Mouse (Mus musculus) heart, adult 2 months (tissue): ENCODE measurements around the gene Prn. TPM values are rescaled to one million over a fixed set of nuclear protein-coding genes. Genes with fewer than 3 reads are reported as not detected.

Source experiments
- DNase-seq, 2 experiments: peaks; one replicate each; pipeline ENCODE4 v3.0.0; 2021
- H3K27ac ChIP-seq: fragments of 200-600 bp; 2 replicates; pipeline ENCODE4 v1.8.1; 2022
- H3K27me3 ChIP-seq: fragments of 200-500 bp; 2 replicates; pipeline ENCODE4 v1.6.1; 2012; ENCODE audit warnings: mild to moderate bottlenecking, low read length, inconsistent platforms, mixed read lengths; ENCODE audit not compliant: control insufficient read depth, insufficient read depth
- H3K36me3 ChIP-seq: fragments of 200-500 bp; 2 replicates; pipeline ENCODE4 v1.6.1; 2012; ENCODE audit warnings: low read length, inconsistent platforms; ENCODE audit not compliant: control insufficient read depth, insufficient read depth
- H3K4me1 ChIP-seq: fragments of 200-500 bp; 2 replicates; pipeline ENCODE4 v1.6.1; 2011; ENCODE audit warnings: low read length; ENCODE audit not compliant: control insufficient read depth, insufficient read depth
- H3K4me3 ChIP-seq: fragments of 200-600 bp; 2 replicates; pipeline ENCODE4 v1.8.1; 2022
- H3K79me2 ChIP-seq: fragments of 200-500 bp; replicated peaks from 2 replicates; pipeline ENCODE4 v1.6.1; 2012; ENCODE audit warnings: mild to moderate bottlenecking, inconsistent platforms, low read length, moderate library complexity, mixed read lengths; ENCODE audit not compliant: control insufficient read depth, insufficient read depth
- H3K9ac ChIP-seq: fragments of 200-500 bp; 2 replicates; pipeline ENCODE4 v1.6.1; 2012; ENCODE audit warnings: low read depth, mild to moderate bottlenecking, control low read depth, inconsistent platforms, low read length, mixed read lengths
- CTCF ChIP-seq: fragments of 200-600 bp; IDR thresholded peaks from 2 replicates; pipeline ENCODE4 v1.8.1; 2022; ENCODE audit warnings: antibody characterized with exemption, mild to moderate bottlenecking, moderate library complexity
- EP300 ChIP-seq: fragments of 200-500 bp; IDR thresholded peaks from 2 replicates; pipeline ENCODE4 v1.6.1; 2011; ENCODE audit warnings: low read depth, low read length, control low read depth; ENCODE audit not compliant: insufficient read depth
- POLR2A ChIP-seq: fragments of 200-500 bp; IDR thresholded peaks from 2 replicates; pipeline ENCODE4 v1.6.1; 2011; ENCODE audit warnings: mild to moderate bottlenecking, low read depth, low read length, control low read depth; ENCODE audit not compliant: insufficient read depth
- WGBS: fragments of 180-500 bp; shearing (Covaris S2); methylation state at CpG from one replicate; pipeline ENCODE4 v1.1.7; 2018; 5-methylcytosine and 5-hydroxymethylcytosine counted together
- intact Hi-C: fragments of 180-260 bp; cut with DNase I; formaldehyde crosslinking; loops from one replicate; pipeline ENCODE4 v1.15.1; 2025
- polyA plus RNA-seq: library from polyadenylated mRNA; depleted of rRNA; stranded (reverse); fragments of >200 nt; gene quantifications from 2 replicates; pipeline ENCODE4 v1.2.3, GENCODE M21; 2012
- total RNA-seq, 2 experiments: library from RNA; stranded (reverse); gene quantifications; 2 replicates each; pipeline ENCODE4 v1.2.3; 2021

Prn gene
- total and polyA plus RNA-seq, 3 experiments: 0.23 TPM; not detected in 2

DNA sequence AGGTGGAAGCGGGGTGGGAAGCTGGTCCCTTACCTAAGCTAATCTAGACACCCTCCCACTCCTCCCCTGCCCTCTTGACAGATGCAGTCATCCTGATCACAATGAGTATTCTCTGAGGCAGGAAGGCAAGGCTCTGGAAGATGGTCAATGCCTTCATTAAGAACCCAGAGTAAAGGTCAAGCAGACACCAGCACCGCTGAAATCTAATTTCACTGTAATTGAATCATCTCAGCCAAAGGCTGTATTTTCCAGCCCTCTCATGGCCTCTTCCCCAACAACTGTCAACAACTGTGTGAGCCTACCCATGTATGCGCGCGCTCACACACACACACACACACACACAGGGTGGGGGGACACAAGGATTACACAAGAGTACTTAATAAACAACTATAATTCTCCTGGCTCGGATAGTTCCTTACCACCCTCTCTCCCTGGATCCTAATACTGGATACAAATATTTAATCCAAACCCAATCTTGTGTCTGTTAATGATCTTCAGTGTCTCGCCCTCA is 1.4 kb upstream of the Prn start:
- H3K79me2 ChIP-seq: no peaks in the 10 kb centered on the region
- TF ChIP-seq EP300 (no peak), CTCF (no peak), POLR2A (no peak)
- no peak overlapping the region for H3K9ac ChIP-seq
- H3K4me3 ChIP-seq: no peak overlapping the region
- no peaks in the 10 kb centered on the region for H3K27me3 ChIP-seq
- peak; percentile 43 to 45 for DNase-seq
- WGBS: 72% methylated on average over 7 of the region's 7 CpGs
- peaks cover 5% of the 10 kb centered on the region for H3K4me1 ChIP-seq
- intact Hi-C loops: loop anchor here (5.0 kb wide), 3 partner anchors 44 to 239 kb away; partner anchors contain the start of genes Prnd and Slc23a2
- H3K27ac ChIP-seq: peak overlapping the region; percentile 83; the same call in 1 of the 2 replicates
- peaks cover 4% of the 10 kb centered on the region for H3K36me3 ChIP-seq

- Histone ChIP-seq H3K27me3 (no peaks in the 10 kb centered on the region), H3K79me2 (peaks cover 1% of the 10 kb centered on the region; the same call in 1 of the 2 replicates), H3K9ac (no peak overlapping the region), H3K36me3 (peaks cover 9% of the 10 kb centered on the region), H3K4me3 (no peak overlapping the region), H3K4me1 (peaks cover 5% of the 10 kb centered on the region), H3K27ac (peak overlapping the region; percentile 83)
- intact Hi-C loops: loop anchor here (5.0 kb wide), 3 partner anchors 43 to 238 kb away; partner anchors contain the start of genes Prnd and Slc23a2
- no peak for TF ChIP-seq CTCF
- no peak for TF ChIP-seq EP300
- no peak for TF ChIP-seq POLR2A
- DNase-seq: no peak
- WGBS: 100% methylated on average over 1 of the region's 1 CpGs
Measured at GRCm38 (mm10) chr2:131908906-131909305, 851 bp upstream of the Prn start.

- intact Hi-C loops: no loop called here
- TF ChIP-seq POLR2A (no peak), CTCF (no peak), EP300 (no peak)
- Histone ChIP-seq H3K9ac (no peak overlapping the region), H3K27ac (peak overlapping the region; percentile 87), H3K79me2 (peaks cover 2% of the 10 kb centered on the region), H3K4me1 (peaks cover 6% of the 10 kb centered on the region), H3K4me3 (no peak overlapping the region; the same call in 1 of the 2 replicates), H3K27me3 (no peaks in the 10 kb centered on the region), H3K36me3 (peaks cover 10% of the 10 kb centered on the region)
- 60% methylated on average over 2 of the region's 2 CpGs for WGBS
- DNase-seq: no peak
Measured at GRCm38 (mm10) chr2:131910847-131911246, 1.1 kb downstream of the Prn start.

- no peak overlapping the region; the same call in 1 of the 2 replicates for H3K27ac ChIP-seq
- H3K36me3 ChIP-seq: peaks cover 10% of the 10 kb centered on the region
- TF ChIP-seq EP300 (no peak), CTCF (no peak), POLR2A (no peak)
- H3K79me2 ChIP-seq: peaks cover 3% of the 10 kb centered on the region
- H3K4me3 ChIP-seq: no peak overlapping the region
- no peak for DNase-seq
- H3K9ac ChIP-seq: no peak overlapping the region
- WGBS: 55% methylated on average over 4 of the region's 4 CpGs
- H3K27me3 ChIP-seq: no peaks in the 10 kb centered on the region
- H3K4me1 ChIP-seq: peaks cover 6% of the 10 kb centered on the region
- intact Hi-C loops: no loop called here
Measured at GRCm38 (mm10) chr2:131911341-131911740, 1.6 kb downstream of the Prn start.

DNA sequence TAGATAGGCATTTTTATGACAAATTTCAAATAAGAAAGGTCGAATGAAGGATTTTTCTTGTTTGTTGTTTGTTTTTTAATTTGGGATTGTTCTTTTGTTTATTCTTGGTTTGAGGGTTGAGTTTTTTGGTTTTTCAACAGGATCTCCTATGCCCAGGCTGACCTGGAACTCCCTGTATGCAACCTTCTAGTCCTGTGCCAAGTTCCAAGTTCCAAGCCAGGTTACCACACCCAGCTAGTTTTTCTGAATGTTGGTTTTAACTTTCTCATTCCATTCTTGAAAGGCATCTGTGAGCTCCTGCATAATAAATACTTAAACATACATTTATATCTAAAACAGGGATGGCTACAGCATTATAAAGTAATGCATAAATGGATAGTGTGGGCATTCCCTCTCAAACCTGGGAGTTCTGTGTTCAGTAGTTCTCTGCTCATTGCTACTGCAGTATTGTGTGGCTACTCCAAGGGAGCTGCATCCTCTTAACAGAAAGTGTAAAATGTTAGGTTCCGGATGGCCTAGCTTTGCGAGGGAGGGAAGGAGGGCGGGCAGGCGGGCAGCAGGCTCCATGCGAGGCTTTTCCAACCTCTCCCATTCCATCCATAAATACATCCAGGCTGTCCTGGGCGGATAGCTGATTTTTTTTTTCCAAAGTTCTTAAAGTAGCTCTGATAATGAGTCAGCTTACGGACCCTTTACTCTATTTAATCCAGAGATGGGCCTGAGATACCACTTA is 2.9 kb downstream of the Prn start:
- intact Hi-C loops: no loop called here
- H3K4me1 ChIP-seq: peaks cover 6% of the 10 kb centered on the region
- no peak for DNase-seq
- TF ChIP-seq EP300 (no peak), CTCF (no peak), POLR2A (no peak)
- WGBS: 69% methylated on average over 8 of the region's 8 CpGs
- H3K9ac ChIP-seq: no peak overlapping the region
- peaks cover 10% of the 10 kb centered on the region for H3K36me3 ChIP-seq
- H3K4me3 ChIP-seq: no peak overlapping the region
- no peaks in the 10 kb centered on the region for H3K27me3 ChIP-seq
- no peak overlapping the region for H3K27ac ChIP-seq
- H3K79me2 ChIP-seq: peaks cover 3% of the 10 kb centered on the region

DNA sequence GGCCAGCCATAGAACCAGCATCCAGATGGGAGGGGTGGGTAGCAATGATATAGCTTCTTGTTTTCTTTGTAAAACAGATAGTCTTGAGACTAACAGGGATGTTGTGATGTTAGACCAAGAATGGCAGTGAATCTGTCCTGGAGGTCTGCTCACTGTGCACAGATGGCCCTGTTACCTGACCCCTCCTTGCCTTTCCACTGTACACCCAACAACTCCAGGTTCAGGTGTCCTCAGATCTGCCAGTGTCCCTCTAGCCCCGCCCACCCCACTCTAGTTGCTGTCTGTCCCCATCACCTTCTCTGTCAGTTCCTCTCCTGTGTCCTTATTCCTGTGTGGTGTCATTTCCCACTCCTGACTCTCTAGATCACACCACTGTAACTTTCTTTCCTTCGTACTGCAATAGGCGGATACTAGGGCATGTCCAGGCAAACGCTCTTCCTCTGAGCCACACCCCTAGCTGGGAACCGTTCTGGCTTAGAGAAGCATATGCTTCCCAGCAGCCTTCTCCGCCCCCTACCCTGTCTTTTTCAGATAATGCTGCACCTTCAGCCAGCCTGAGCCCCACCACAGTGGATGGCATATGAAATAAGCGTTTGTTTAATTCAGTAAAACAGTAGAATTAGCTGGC is 22.6 kb downstream of the Prn start:
- H3K36me3 ChIP-seq: no peaks in the 10 kb centered on the region
- H3K27ac ChIP-seq: no peak overlapping the region
- no peaks in the 10 kb centered on the region for H3K27me3 ChIP-seq
- 57% methylated on average over 7 of the region's 7 CpGs for WGBS
- TF ChIP-seq POLR2A: no peak
- TF ChIP-seq EP300: no peak
- TF ChIP-seq CTCF: no peak
- no peak overlapping the region for H3K4me3 ChIP-seq
- intact Hi-C loops: no loop called here
- DNase-seq: no peak
- H3K79me2 ChIP-seq: no peaks in the 10 kb centered on the region
- peaks cover 6% of the 10 kb centered on the region for H3K4me1 ChIP-seq
- no peak overlapping the region for H3K9ac ChIP-seq
